Mouse (Mus musculus) right cerebral cortex, adult 2 months (tissue): ENCODE measurements at regions not wholly inside any gene's neighbourhood (a gene's known extent, or its start where the extent isn't known, plus 50 kb on each side); places are given as distances from the start of the nearest gene placed in this dataset.

Source experiments
- DNase-seq, 2 experiments: peaks; one replicate each; pipeline ENCODE4 v3.0.0; 2021 to 2022; ENCODE audit warnings: low spot score in 2 of 2

DNA sequence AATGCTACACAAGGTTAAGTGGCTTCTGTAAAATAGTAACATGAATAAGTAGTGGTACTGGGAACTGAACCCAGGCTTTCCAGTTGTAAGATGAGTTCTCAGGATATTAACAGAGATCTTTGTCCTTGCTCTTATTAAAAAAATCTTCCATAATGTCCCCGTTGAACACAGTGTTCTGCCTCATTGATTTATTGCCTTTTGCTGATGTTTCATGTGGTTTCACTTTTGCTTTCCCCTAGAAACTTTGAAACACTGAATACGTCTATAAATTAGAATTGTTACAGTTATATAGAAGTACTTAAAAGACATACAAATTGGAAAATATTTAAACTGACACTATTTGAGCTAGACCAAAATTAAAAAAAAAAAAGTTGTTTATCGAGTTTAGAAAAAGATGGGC is 166.8 kb upstream of the Epha7 start:
- DNase-seq = no peak

- DNase-seq = no peak
Observed at GRCm38 (mm10) chr4:28659478-28659877, 153.5 kb upstream of the Epha7 start.

DNA sequence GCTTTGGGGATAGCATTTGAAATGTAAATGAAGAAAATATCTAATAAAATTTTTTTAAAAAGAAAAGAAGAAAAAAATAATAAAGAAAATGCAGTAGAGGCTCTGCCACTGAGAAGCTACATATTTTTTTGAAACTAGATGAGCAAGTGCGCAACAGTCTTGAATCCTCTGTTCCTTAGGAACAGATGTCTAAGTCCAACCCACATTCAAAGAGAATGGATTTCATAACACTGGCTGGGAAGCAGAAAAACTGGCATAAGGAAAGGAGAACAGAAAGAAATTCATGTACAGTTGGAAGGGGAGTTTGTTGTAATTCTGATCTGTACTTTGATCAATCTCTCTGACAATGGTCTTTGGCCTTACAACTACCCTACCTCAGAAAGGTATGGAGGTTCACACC is 114.8 kb upstream of the Epha7 start:
- peak in 1 of 2 experiments; percentile 5 for DNase-seq

DNA sequence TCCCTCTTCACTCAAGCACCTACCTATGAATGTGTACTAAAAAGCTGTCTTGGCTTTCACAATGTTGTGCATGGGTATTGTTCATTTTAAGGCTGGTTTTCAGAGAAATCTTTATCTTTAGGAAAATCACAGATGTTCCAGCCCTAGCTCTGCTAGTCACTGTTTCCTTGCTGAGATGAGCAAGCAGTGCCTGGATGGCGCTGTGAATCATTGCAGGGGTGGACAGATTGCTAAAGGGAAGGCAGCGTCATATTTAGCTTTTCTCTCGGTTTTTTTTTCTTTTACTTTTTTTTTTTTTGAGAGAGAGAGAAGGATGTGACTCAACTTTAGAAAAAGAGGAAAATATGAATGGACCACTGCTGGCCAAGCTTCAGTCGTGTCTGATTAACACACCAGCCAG is 112.5 kb upstream of the Epha7 start:
- DNase-seq = peak; percentile 25 to 63

DNA sequence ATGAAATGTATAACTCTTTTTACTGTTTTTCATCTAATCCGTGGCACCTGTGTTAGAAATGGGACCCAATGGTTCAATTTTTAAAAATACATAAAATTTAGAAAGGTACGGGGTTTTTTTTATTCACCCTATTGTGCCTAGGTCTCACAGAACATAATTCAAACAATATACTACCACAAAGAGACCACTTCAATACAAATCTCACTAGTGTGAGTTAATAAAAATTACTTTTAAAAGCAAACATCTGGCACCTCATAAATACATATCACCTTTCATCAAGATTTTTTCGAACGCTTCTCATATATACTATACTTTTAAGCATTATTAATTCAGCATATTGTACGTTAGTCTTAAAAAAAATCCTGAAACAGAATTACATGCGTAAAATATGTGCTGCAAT is 109.6 kb upstream of the Epha7 start:
- DNase-seq = no peak
